Mouse (Mus musculus) limb, embryonic 10.5 days (tissue): ENCODE measurements at regions not wholly inside any gene's neighbourhood (a gene's known extent, or its start where the extent isn't known, plus 50 kb on each side); places are given as distances from the start of the nearest gene placed in this dataset.

ENCODE experiments used
- DNase-seq: peaks from one replicate; pipeline ENCODE4 v3.0.0-alpha.2; 2017; ENCODE audit warnings: low spot score
- H3K27ac ChIP-seq: fragments of 300-500 bp; sonication (generic); 2 replicates; pipeline ENCODE4 v1.5.1; 2016; ENCODE audit warnings: mild to moderate bottlenecking
- H3K27me3 ChIP-seq: fragments of 300-500 bp; sonication (generic); 2 replicates; pipeline ENCODE4 v1.6.1; 2016; ENCODE audit warnings: low read depth, mild to moderate bottlenecking; ENCODE audit not compliant: poor library complexity, severe bottlenecking
- H3K36me3 ChIP-seq: fragments of 300-500 bp; sonication (generic); 2 replicates; pipeline ENCODE4 v1.6.1; 2016; ENCODE audit warnings: mild to moderate bottlenecking, moderate library complexity
- H3K4me1 ChIP-seq: fragments of 300-500 bp; sonication (generic); 2 replicates; pipeline ENCODE4 v1.6.1; 2016
- H3K4me3 ChIP-seq: fragments of 300-500 bp; sonication (generic); 2 replicates; pipeline ENCODE4 v1.5.1; 2016; ENCODE audit warnings: mild to moderate bottlenecking, moderate library complexity
- H3K9me3 ChIP-seq: fragments of 300-500 bp; sonication (generic); replicated peaks from 2 replicates; pipeline ENCODE4 v1.6.1; 2016; ENCODE audit warnings: mild to moderate bottlenecking
- WGBS: fragments of 180-500 bp; shearing (Covaris S2); methylation state at CpG from one replicate; pipeline ENCODE4 v1.1.7; 2016; 5-methylcytosine and 5-hydroxymethylcytosine counted together

- no peaks in the 10 kb centered on the region for H3K27me3 ChIP-seq
- no peaks in the 10 kb centered on the region for H3K9me3 ChIP-seq
- H3K36me3 ChIP-seq = no peaks in the 10 kb centered on the region
- no peaks in the 10 kb centered on the region for H3K4me1 ChIP-seq
- no peak overlapping the region for H3K27ac ChIP-seq
- DNase-seq = no peak
- 93% methylated on average over 10 of the region's 10 CpGs for WGBS
- H3K4me3 ChIP-seq = no peak overlapping the region
Observed at GRCm38 (mm10) chr6:13982606-13983389, 111.5 kb upstream of the 2610001J05Rik start.

- Histone ChIP-seq H3K4me1 (no peaks in the 10 kb centered on the region), H3K27me3 (no peaks in the 10 kb centered on the region), H3K4me3 (no peak overlapping the region), H3K9me3 (no peaks in the 10 kb centered on the region; the same call in 1 of the 2 replicates), H3K36me3 (no peaks in the 10 kb centered on the region), H3K27ac (no peak overlapping the region)
- 86% methylated on average over 14 of the region's 14 CpGs for WGBS
- no peak for DNase-seq
Observed at GRCm38 (mm10) chr6:13974710-13975506, 103.6 kb upstream of the 2610001J05Rik start.

- Histone ChIP-seq H3K27me3 (no peaks in the 10 kb centered on the region), H3K4me1 (no peaks in the 10 kb centered on the region), H3K36me3 (no peaks in the 10 kb centered on the region), H3K27ac (no peak overlapping the region), H3K9me3 (no peaks in the 10 kb centered on the region), H3K4me3 (no peak overlapping the region)
- WGBS = 63% methylated on average over 2 of the region's 2 CpGs
- no peak for DNase-seq
Observed at GRCm38 (mm10) chr6:13964471-13964870, 93.2 kb upstream of the 2610001J05Rik start.

GRCm38 (mm10) chr6:13964013-13964412, 92.7 kb upstream of the 2610001J05Rik start:
- Histone ChIP-seq H3K9me3 (no peaks in the 10 kb centered on the region), H3K27ac (no peak overlapping the region), H3K4me1 (no peaks in the 10 kb centered on the region), H3K36me3 (no peaks in the 10 kb centered on the region), H3K27me3 (no peaks in the 10 kb centered on the region), H3K4me3 (no peak overlapping the region)
- WGBS = 94% methylated on average over 2 of the region's 2 CpGs
- DNase-seq = no peak

GRCm38 (mm10) chr6:13949640-13950039, 78.3 kb upstream of the 2610001J05Rik start:
- Histone ChIP-seq H3K36me3 (no peaks in the 10 kb centered on the region), H3K4me1 (no peaks in the 10 kb centered on the region), H3K9me3 (no peaks in the 10 kb centered on the region), H3K27me3 (no peaks in the 10 kb centered on the region), H3K27ac (no peak overlapping the region), H3K4me3 (no peak overlapping the region)
- WGBS = 74% methylated on average over 4 of the region's 4 CpGs
- no peak for DNase-seq

- H3K27me3 ChIP-seq = no peaks in the 10 kb centered on the region
- no peaks in the 10 kb centered on the region for H3K36me3 ChIP-seq
- no peaks in the 10 kb centered on the region for H3K9me3 ChIP-seq
- H3K4me3 ChIP-seq = no peak overlapping the region
- 87% methylated on average over 9 of the region's 9 CpGs for WGBS
- no peak for DNase-seq
- no peaks in the 10 kb centered on the region for H3K4me1 ChIP-seq
- no peak overlapping the region for H3K27ac ChIP-seq
Observed at GRCm38 (mm10) chr6:13920809-13921760, 49.8 kb upstream of the 2610001J05Rik start.
